In genomic region chr12:112922541-112922940, GRCm38 (mm10) we compare ENCODE assay signal across 17 mouse cellular contexts. TPM values are rescaled to one million over a fixed set of nuclear protein-coding genes. Genes with fewer than 3 reads are reported as not detected.
A peak's percentile ranks its signal among the peaks of the same experiment; 100 is the strongest.
DNase-seq lines count a peak whose midpoint lies in the region; ATAC-seq lines count a peak whose summit lies in the region.
"Had no signal": no experiment of that assay in that cellular context is flagged by ENCODE, and none has a peak within 500 bp of the region (broad histone marks: within the 10 kb centered on the region; RNA-seq: fewer than 3 reads in every experiment).

No protein-coding gene starts in this region.

- H3K9ac ChIP-seq in forebrain, embryonic 11.5 days (ENCODE audit: low read length) = no peak overlapping the region
- H3K9ac ChIP-seq in forebrain, embryonic 15.5 days (replicated peaks) = no peak overlapping the region
- no peak overlapping the region for H3K9ac ChIP-seq in neural tube, embryonic 12.5 days
- H3K9ac ChIP-seq in neural tube, embryonic 15.5 days (replicated peaks) = no peak overlapping the region
- no peak overlapping the region; the same call in 1 of the 2 replicates for H3K9ac ChIP-seq in hindbrain, embryonic 12.5 days
- H3K9ac ChIP-seq: intestine, embryonic 15.5 days; limb, embryonic 15.5 days; liver, postnatal 0 days had no signal

- ATAC-seq in forebrain, embryonic 11.5 days (replicated peaks; ENCODE audit: low FRiP score) = peak; percentile 82
- ATAC-seq in forebrain, embryonic 15.5 days (replicated peaks) = no peak
- peak; percentile 72 for ATAC-seq in neural tube, embryonic 12.5 days (ENCODE audit: low FRiP score, low read depth)
- no peak for ATAC-seq in neural tube, embryonic 15.5 days (ENCODE audit: low FRiP score)
- peak; percentile 54 for ATAC-seq in hindbrain, embryonic 12.5 days (ENCODE audit: low FRiP score)
- ATAC-seq: intestine, embryonic 15.5 days; liver, postnatal 0 days had no signal

- H3K9me3 ChIP-seq in forebrain, embryonic 11.5 days (ENCODE audit: control insufficient read depth, low read length) = no peaks in the 10 kb centered on the region
- H3K9me3 ChIP-seq in forebrain, embryonic 15.5 days = no peaks in the 10 kb centered on the region
- no peaks in the 10 kb centered on the region for H3K9me3 ChIP-seq in neural tube, embryonic 12.5 days
- no peaks in the 10 kb centered on the region for H3K9me3 ChIP-seq in neural tube, embryonic 15.5 days (replicated peaks)
- H3K9me3 ChIP-seq in hindbrain, embryonic 12.5 days (replicated peaks) = no peaks in the 10 kb centered on the region
- H3K9me3 ChIP-seq: intestine, embryonic 15.5 days; limb, embryonic 15.5 days had no signal

- H3K27ac ChIP-seq in forebrain, embryonic 11.5 days (ENCODE audit: low read depth, low read length) = no peak overlapping the region; the same call in 1 of the 2 replicates
- H3K27ac ChIP-seq in forebrain, embryonic 15.5 days (replicated peaks) = no peak overlapping the region
- H3K27ac ChIP-seq in neural tube, embryonic 12.5 days = no peak overlapping the region
- no peak overlapping the region for H3K27ac ChIP-seq in neural tube, embryonic 15.5 days (replicated peaks)
- peak overlapping the region; percentile 40; the same call in 1 of the 2 replicates for H3K27ac ChIP-seq in hindbrain, embryonic 12.5 days
- H3K27ac ChIP-seq: intestine, embryonic 15.5 days; layer of hippocampus, adult 2 months; limb, embryonic 15.5 days had no signal

- no peaks in the 10 kb centered on the region for H3K36me3 ChIP-seq in forebrain, embryonic 11.5 days (ENCODE audit: control insufficient read depth, insufficient read depth, low read length)
- no peaks in the 10 kb centered on the region; the same call in 1 of the 2 replicates for H3K36me3 ChIP-seq in forebrain, embryonic 15.5 days
- H3K36me3 ChIP-seq in neural tube, embryonic 12.5 days = peaks cover 7% of the 10 kb centered on the region; the same call in 1 of the 2 replicates
- peaks cover 20% of the 10 kb centered on the region for H3K36me3 ChIP-seq in neural tube, embryonic 15.5 days
- H3K36me3 ChIP-seq in hindbrain, embryonic 12.5 days = peaks cover 10% of the 10 kb centered on the region; the same call in 1 of the 2 replicates
- H3K36me3 ChIP-seq: intestine, embryonic 15.5 days; limb, embryonic 15.5 days had no signal

- no peak overlapping the region for H3K4me2 ChIP-seq in forebrain, embryonic 11.5 days (ENCODE audit: low read depth, low read length, severe bottlenecking)
- no peak overlapping the region for H3K4me2 ChIP-seq in forebrain, embryonic 15.5 days (replicated peaks)
- no peak overlapping the region for H3K4me2 ChIP-seq in neural tube, embryonic 12.5 days (replicated peaks)
- no peak overlapping the region for H3K4me2 ChIP-seq in neural tube, embryonic 15.5 days
- no peak overlapping the region; the same call in 1 of the 2 replicates for H3K4me2 ChIP-seq in hindbrain, embryonic 12.5 days (replicated peaks)
- H3K4me2 ChIP-seq: intestine, embryonic 15.5 days; limb, embryonic 15.5 days had no signal

- peaks cover 2% of the 10 kb centered on the region; the same call in 1 of the 2 replicates for H3K4me1 ChIP-seq in forebrain, embryonic 11.5 days (replicated peaks; ENCODE audit: control insufficient read depth, insufficient read depth, low read length)
- H3K4me1 ChIP-seq in forebrain, embryonic 15.5 days = peaks cover 13% of the 10 kb centered on the region
- H3K4me1 ChIP-seq in neural tube, embryonic 12.5 days = peaks cover 22% of the 10 kb centered on the region
- peaks cover 43% of the 10 kb centered on the region for H3K4me1 ChIP-seq in neural tube, embryonic 15.5 days
- peaks cover 60% of the 10 kb centered on the region for H3K4me1 ChIP-seq in hindbrain, embryonic 12.5 days

- DNase-seq in forebrain, embryonic 11.5 days (ENCODE audit: low spot score) = no peak
- peak; percentile 65 for DNase-seq in retina, postnatal 1 day
- no peak for DNase-seq in right cerebral cortex, postnatal 36 days (ENCODE audit: low spot score in 2 of 2)
- DNase-seq in kidney, postnatal 25 days = no peak
- DNase-seq: B cell, adult 2 months; cerebellum, adult 11-12 months; heart, adult 18-20 months; heart, postnatal 14 days; liver, postnatal 0 days; lung, postnatal 4 days had no signal

- 28% methylated on average over 3 of the region's 3 CpGs for WGBS in forebrain, embryonic 11.5 days
- 18% methylated on average over 3 of the region's 3 CpGs for WGBS in forebrain, embryonic 15.5 days
- 10% methylated on average over 3 of the region's 3 CpGs for WGBS in neural tube, embryonic 12.5 days
- WGBS in neural tube, embryonic 15.5 days = 8% methylated on average over 3 of the region's 3 CpGs
- 19% methylated on average over 3 of the region's 3 CpGs for WGBS in hindbrain, embryonic 12.5 days

- H3K27me3 ChIP-seq in forebrain, embryonic 11.5 days (ENCODE audit: control insufficient read depth, insufficient read depth, low read length) = peaks cover under 1% of the 10 kb centered on the region; the same call in 1 of the 2 replicates
- peaks cover under 1% of the 10 kb centered on the region; the same call in 1 of the 2 replicates for H3K27me3 ChIP-seq in forebrain, embryonic 15.5 days
- H3K27me3 ChIP-seq in neural tube, embryonic 12.5 days (replicated peaks) = peaks cover 10% of the 10 kb centered on the region
- peaks cover 4% of the 10 kb centered on the region; the same call in 1 of the 2 replicates for H3K27me3 ChIP-seq in neural tube, embryonic 15.5 days (replicated peaks)
- H3K27me3 ChIP-seq in hindbrain, embryonic 12.5 days = peaks cover 28% of the 10 kb centered on the region

- H3K4me3 ChIP-seq in forebrain, embryonic 11.5 days (ENCODE audit: low read depth, low read length) = no peak overlapping the region
- H3K4me3 ChIP-seq in forebrain, embryonic 15.5 days = no peak overlapping the region
- H3K4me3 ChIP-seq in neural tube, embryonic 12.5 days = no peak overlapping the region
- no peak overlapping the region for H3K4me3 ChIP-seq in neural tube, embryonic 15.5 days (replicated peaks)
- no peak overlapping the region for H3K4me3 ChIP-seq in hindbrain, embryonic 12.5 days
- H3K4me3 ChIP-seq: intestine, embryonic 15.5 days; layer of hippocampus, adult 2 months; limb, embryonic 15.5 days had no signal

RNA-seq across cellular contexts. Expression of gene Jag2, which starts 7.0 kb away (rescaled TPM):
- 3.2 and 4.3 TPM in 2 replicates for polyA plus RNA-seq in forebrain, embryonic 11.5 days (2014; fragmentation: Nextera tagmentation; extraction: Ambion mirVana)
- polyA plus RNA-seq in forebrain, embryonic 15.5 days (2015; fragmentation: Nextera tagmentation; extraction: Ambion mirVana) = 8.3 and 9.1 TPM in 2 replicates
- polyA plus RNA-seq in neural tube, embryonic 12.5 days (2016; fragmentation: Nextera tagmentation; extraction: Ambion mirVana) = 9.7 and 10.5 TPM in 2 replicates
- polyA plus RNA-seq in neural tube, embryonic 15.5 days (2015; fragmentation: Nextera tagmentation; extraction: Ambion mirVana) = 13.6 and 14.8 TPM in 2 replicates
- 9.4 and 10.3 TPM in 2 replicates for polyA plus RNA-seq in hindbrain, embryonic 12.5 days (2016; fragmentation: Nextera tagmentation; extraction: Ambion mirVana)

RNA-seq across cellular contexts. Expression of gene Nudt14, which starts 19.4 kb away (rescaled TPM):
- 57.6 and 59.2 TPM in 2 replicates for polyA plus RNA-seq in forebrain, embryonic 11.5 days (2014; fragmentation: Nextera tagmentation; extraction: Ambion mirVana)
- 59.0 and 63.2 TPM in 2 replicates for polyA plus RNA-seq in forebrain, embryonic 15.5 days (2015; fragmentation: Nextera tagmentation; extraction: Ambion mirVana)
- polyA plus RNA-seq in neural tube, embryonic 12.5 days (2016; fragmentation: Nextera tagmentation; extraction: Ambion mirVana) = 56.2 and 57.5 TPM in 2 replicates
- 62.4 and 66.8 TPM in 2 replicates for polyA plus RNA-seq in neural tube, embryonic 15.5 days (2015; fragmentation: Nextera tagmentation; extraction: Ambion mirVana)
- 51.5 and 65.9 TPM in 2 replicates for polyA plus RNA-seq in hindbrain, embryonic 12.5 days (2016; fragmentation: Nextera tagmentation; extraction: Ambion mirVana)

RNA-seq across cellular contexts. Expression of gene Btbd6, which starts 53.7 kb away (rescaled TPM):
- 26.7 and 27.8 TPM in 2 replicates for polyA plus RNA-seq in forebrain, embryonic 11.5 days (2014; fragmentation: Nextera tagmentation; extraction: Ambion mirVana)
- polyA plus RNA-seq in forebrain, embryonic 15.5 days (2015; fragmentation: Nextera tagmentation; extraction: Ambion mirVana) = 46.1 and 48.1 TPM in 2 replicates
- polyA plus RNA-seq in neural tube, embryonic 12.5 days (2016; fragmentation: Nextera tagmentation; extraction: Ambion mirVana) = 32.0 and 33.8 TPM in 2 replicates
- 46.3 and 50.0 TPM in 2 replicates for polyA plus RNA-seq in neural tube, embryonic 15.5 days (2015; fragmentation: Nextera tagmentation; extraction: Ambion mirVana)
- polyA plus RNA-seq in hindbrain, embryonic 12.5 days (2016; fragmentation: Nextera tagmentation; extraction: Ambion mirVana) = 34.5 and 34.8 TPM in 2 replicates

RNA-seq across cellular contexts. Expression of gene Gpr132, which starts 54.5 kb away (rescaled TPM):
- not detected in 2 replicates for polyA plus RNA-seq in forebrain, embryonic 11.5 days (2014; fragmentation: Nextera tagmentation; extraction: Ambion mirVana)
- not detected in 2 replicates for polyA plus RNA-seq in forebrain, embryonic 15.5 days (2015; fragmentation: Nextera tagmentation; extraction: Ambion mirVana)
- not detected in 2 replicates for polyA plus RNA-seq in neural tube, embryonic 12.5 days (2016; fragmentation: Nextera tagmentation; extraction: Ambion mirVana)
- polyA plus RNA-seq in neural tube, embryonic 15.5 days (2015; fragmentation: Nextera tagmentation; extraction: Ambion mirVana) = 0.08 and 2.8 TPM in 2 replicates
- not detected in 2 replicates for polyA plus RNA-seq in hindbrain, embryonic 12.5 days (2016; fragmentation: Nextera tagmentation; extraction: Ambion mirVana)

Comparison
In these comparisons a context has a peak if more than half of its experiments do, and no peak if none do; other contexts are left out.
1. ATAC-seq: peak in forebrain, embryonic 11.5 days (single experiment), neural tube, embryonic 12.5 days (single experiment) and hindbrain, embryonic 12.5 days (single experiment); none in forebrain, embryonic 15.5 days (single experiment) and neural tube, embryonic 15.5 days (single experiment).